Mouse (Mus musculus): ENCODE measurements around the gene Fbn1. TPM values are rescaled to one million over a fixed set of nuclear protein-coding genes. Genes with fewer than 3 reads are reported as not detected.

The Fbn1 gene
- polyA plus RNA-seq, 1 experiment from 2014 or later = 9.1 TPM

- Histone ChIP-seq H3K9me3 (ENCODE audit: control insufficient read depth, low read length) (no peaks in the 10 kb centered on the region), H3K27me3 (ENCODE audit: control insufficient read depth, insufficient read depth, low read length) (no peaks in the 10 kb centered on the region), H3K36me3 (ENCODE audit: control insufficient read depth, insufficient read depth, low read length) (no peaks in the 10 kb centered on the region; the same call in 1 of the 2 replicates), H3K4me3 (ENCODE audit: low read depth, low read length) (no peak overlapping the region), H3K9ac (ENCODE audit: low read length) (no peak overlapping the region), H3K4me1 (ENCODE audit: control insufficient read depth, insufficient read depth, low read length) (no peaks in the 10 kb centered on the region), H3K27ac (ENCODE audit: low read depth, low read length) (no peak overlapping the region), H3K4me2 (no peak overlapping the region)
- 91% methylated on average over 16 of the region's 16 CpGs for WGBS
- ATAC-seq (ENCODE audit: low FRiP score) = no peak
- peak; percentile 75 for DNase-seq (ENCODE audit: low spot score, missing footprints)
Observed at GRCm38 (mm10) chr2:125314169-125314925, 193.4 kb downstream of the Fbn1 start.

- peaks cover 5% of the 10 kb centered on the region; the same call in 1 of the 2 replicates for H3K36me3 ChIP-seq (ENCODE audit: control insufficient read depth, insufficient read depth, low read length)
- H3K4me3 ChIP-seq (ENCODE audit: low read depth, low read length) = no peak overlapping the region
- ATAC-seq (ENCODE audit: low FRiP score) (no peak), DNase-seq (ENCODE audit: low spot score, missing footprints) (no peak)
- H3K4me1 ChIP-seq (ENCODE audit: control insufficient read depth, insufficient read depth, low read length) = no peaks in the 10 kb centered on the region
- no peak overlapping the region for H3K9ac ChIP-seq (ENCODE audit: low read length)
- H3K4me2 ChIP-seq = no peak overlapping the region
- no peak overlapping the region for H3K27ac ChIP-seq (ENCODE audit: low read depth, low read length)
- no peaks in the 10 kb centered on the region for H3K27me3 ChIP-seq (ENCODE audit: control insufficient read depth, insufficient read depth, low read length)
- WGBS = 92% methylated on average over 10 of the region's 10 CpGs
- H3K9me3 ChIP-seq (ENCODE audit: control insufficient read depth, low read length) = no peaks in the 10 kb centered on the region
Observed at GRCm38 (mm10) chr2:125309710-125310109, 198.1 kb downstream of the Fbn1 start.

GRCm38 (mm10) chr2:125305671-125306070 lies 202.1 kb downstream of the Fbn1 start:
- WGBS = 92% methylated on average over 3 of the region's 3 CpGs
- Histone ChIP-seq H3K4me2 (no peak overlapping the region), H3K27ac (ENCODE audit: low read depth, low read length) (no peak overlapping the region), H3K4me3 (ENCODE audit: low read depth, low read length) (no peak overlapping the region), H3K36me3 (ENCODE audit: control insufficient read depth, insufficient read depth, low read length) (peaks cover 5% of the 10 kb centered on the region), H3K27me3 (ENCODE audit: control insufficient read depth, insufficient read depth, low read length) (no peaks in the 10 kb centered on the region), H3K9me3 (ENCODE audit: control insufficient read depth, low read length) (no peaks in the 10 kb centered on the region), H3K9ac (ENCODE audit: low read length) (no peak overlapping the region), H3K4me1 (ENCODE audit: control insufficient read depth, insufficient read depth, low read length) (no peaks in the 10 kb centered on the region)
- DNase-seq (ENCODE audit: low spot score, missing footprints) = no peak
- ATAC-seq (ENCODE audit: low FRiP score) = no peak

- H3K27ac ChIP-seq (ENCODE audit: low read depth, low read length) = no peak overlapping the region
- no peak overlapping the region for H3K4me3 ChIP-seq (ENCODE audit: low read depth, low read length)
- ATAC-seq (ENCODE audit: low FRiP score) (no peak), DNase-seq (ENCODE audit: low spot score, missing footprints) (peak; percentile 68)
- no peak overlapping the region for H3K4me2 ChIP-seq
- H3K4me1 ChIP-seq (ENCODE audit: control insufficient read depth, insufficient read depth, low read length) = no peaks in the 10 kb centered on the region
- H3K27me3 ChIP-seq (ENCODE audit: control insufficient read depth, insufficient read depth, low read length) = no peaks in the 10 kb centered on the region
- WGBS = 94% methylated on average over 3 of the region's 3 CpGs
- H3K36me3 ChIP-seq (ENCODE audit: control insufficient read depth, insufficient read depth, low read length) = peaks cover 5% of the 10 kb centered on the region
- H3K9me3 ChIP-seq (ENCODE audit: control insufficient read depth, low read length) = no peaks in the 10 kb centered on the region
- H3K9ac ChIP-seq (ENCODE audit: low read length) = no peak overlapping the region
Observed at GRCm38 (mm10) chr2:125304746-125305145, 203.0 kb downstream of the Fbn1 start.

GRCm38 (mm10) chr2:125303764-125304384 lies 203.9 kb downstream of the Fbn1 start:
- DNase-seq (ENCODE audit: low spot score, missing footprints) (peak; percentile 84), ATAC-seq (ENCODE audit: low FRiP score) (no peak)
- no peaks in the 10 kb centered on the region for H3K9me3 ChIP-seq (ENCODE audit: control insufficient read depth, low read length)
- H3K4me2 ChIP-seq = no peak overlapping the region
- no peak overlapping the region for H3K27ac ChIP-seq (ENCODE audit: low read depth, low read length)
- no peaks in the 10 kb centered on the region for H3K27me3 ChIP-seq (ENCODE audit: control insufficient read depth, insufficient read depth, low read length)
- 75% methylated on average over 5 of the region's 5 CpGs for WGBS
- H3K36me3 ChIP-seq (ENCODE audit: control insufficient read depth, insufficient read depth, low read length) = peaks cover 2% of the 10 kb centered on the region; the same call in 1 of the 2 replicates
- no peaks in the 10 kb centered on the region for H3K4me1 ChIP-seq (ENCODE audit: control insufficient read depth, insufficient read depth, low read length)
- H3K4me3 ChIP-seq (ENCODE audit: low read depth, low read length) = no peak overlapping the region
- H3K9ac ChIP-seq (ENCODE audit: low read length) = no peak overlapping the region

- WGBS = 82% methylated on average over 8 of the region's 8 CpGs
- Histone ChIP-seq H3K9ac (ENCODE audit: low read length) (no peak overlapping the region), H3K4me2 (no peak overlapping the region), H3K4me3 (ENCODE audit: low read depth, low read length) (no peak overlapping the region), H3K9me3 (ENCODE audit: control insufficient read depth, low read length) (no peaks in the 10 kb centered on the region), H3K4me1 (ENCODE audit: control insufficient read depth, insufficient read depth, low read length) (no peaks in the 10 kb centered on the region), H3K27ac (ENCODE audit: low read depth, low read length) (no peak overlapping the region), H3K36me3 (ENCODE audit: control insufficient read depth, insufficient read depth, low read length) (no peaks in the 10 kb centered on the region; the same call in 1 of the 2 replicates), H3K27me3 (ENCODE audit: control insufficient read depth, insufficient read depth, low read length) (no peaks in the 10 kb centered on the region)
- ATAC-seq (ENCODE audit: low FRiP score) = no peak
- peak; percentile 26 for DNase-seq (ENCODE audit: low spot score, missing footprints)
Observed at GRCm38 (mm10) chr2:125302625-125302924, 205.2 kb downstream of the Fbn1 start.

GRCm38 (mm10) chr2:125301877-125302624 lies 205.7 kb downstream of the Fbn1 start:
- Histone ChIP-seq H3K4me3 (ENCODE audit: low read depth, low read length) (no peak overlapping the region), H3K27ac (ENCODE audit: low read depth, low read length) (no peak overlapping the region), H3K4me1 (ENCODE audit: control insufficient read depth, insufficient read depth, low read length) (no peaks in the 10 kb centered on the region), H3K9me3 (ENCODE audit: control insufficient read depth, low read length) (no peaks in the 10 kb centered on the region), H3K36me3 (ENCODE audit: control insufficient read depth, insufficient read depth, low read length) (no peaks in the 10 kb centered on the region; the same call in 1 of the 2 replicates), H3K9ac (ENCODE audit: low read length) (no peak overlapping the region), H3K4me2 (no peak overlapping the region), H3K27me3 (ENCODE audit: control insufficient read depth, insufficient read depth, low read length) (no peaks in the 10 kb centered on the region)
- no peak for ATAC-seq (ENCODE audit: low FRiP score)
- DNase-seq (ENCODE audit: low spot score, missing footprints) = peak; percentile 65
- WGBS = 55% methylated on average over 9 of the region's 9 CpGs

- H3K9ac ChIP-seq (ENCODE audit: low read length) = no peak overlapping the region
- H3K9me3 ChIP-seq (ENCODE audit: control insufficient read depth, low read length) = no peaks in the 10 kb centered on the region
- WGBS = 92% methylated on average over 1 of the region's 1 CpGs
- no peaks in the 10 kb centered on the region for H3K4me1 ChIP-seq (ENCODE audit: control insufficient read depth, insufficient read depth, low read length)
- ATAC-seq (ENCODE audit: low FRiP score) = no peak
- no peak overlapping the region for H3K27ac ChIP-seq (ENCODE audit: low read depth, low read length)
- no peak overlapping the region for H3K4me2 ChIP-seq
- no peaks in the 10 kb centered on the region; the same call in 1 of the 2 replicates for H3K36me3 ChIP-seq (ENCODE audit: control insufficient read depth, insufficient read depth, low read length)
- no peaks in the 10 kb centered on the region for H3K27me3 ChIP-seq (ENCODE audit: control insufficient read depth, insufficient read depth, low read length)
- DNase-seq (ENCODE audit: low spot score, missing footprints) = peak; percentile 54
- no peak overlapping the region for H3K4me3 ChIP-seq (ENCODE audit: low read depth, low read length)
Observed at GRCm38 (mm10) chr2:125298841-125299240, 209.0 kb downstream of the Fbn1 start.

GRCm38 (mm10) chr2:125295526-125295925 lies 212.3 kb downstream of the Fbn1 start:
- H3K4me2 ChIP-seq = no peak overlapping the region
- WGBS = 91% methylated on average over 3 of the region's 3 CpGs
- ATAC-seq (ENCODE audit: low FRiP score) = no peak
- no peak overlapping the region for H3K9ac ChIP-seq (ENCODE audit: low read length)
- H3K4me3 ChIP-seq (ENCODE audit: low read depth, low read length) = no peak overlapping the region
- H3K27me3 ChIP-seq (ENCODE audit: control insufficient read depth, insufficient read depth, low read length) = no peaks in the 10 kb centered on the region
- DNase-seq (ENCODE audit: low spot score, missing footprints) = peak; percentile 6
- no peaks in the 10 kb centered on the region for H3K4me1 ChIP-seq (ENCODE audit: control insufficient read depth, insufficient read depth, low read length)
- no peak overlapping the region for H3K27ac ChIP-seq (ENCODE audit: low read depth, low read length)
- no peaks in the 10 kb centered on the region for H3K36me3 ChIP-seq (ENCODE audit: control insufficient read depth, insufficient read depth, low read length)
- no peaks in the 10 kb centered on the region for H3K9me3 ChIP-seq (ENCODE audit: control insufficient read depth, low read length)

All from midbrain, embryonic 11.5 days (tissue).